Mouse (Mus musculus) liver, embryonic 15.5 days (tissue): Measurements from ENCODE around the gene Hoxb6. TPM values are rescaled to one million over a fixed set of nuclear protein-coding genes. Genes with fewer than 3 reads are reported as not detected.

Experiments
- ATAC-seq: fragments of 200-750 bp; cut with Nextera tagmentation; 2 replicates; pipeline ENCODE4 v1.8.0; 2017; ENCODE audit warnings: moderate number of reproducible peaks, mild to moderate bottlenecking, moderate library complexity; ENCODE audit not compliant: insufficient read depth
- H3K27ac ChIP-seq: fragments of 300-500 bp; sonication (generic); replicated peaks from 2 replicates; pipeline ENCODE4 v1.5.1; 2015; ENCODE audit warnings: mild to moderate bottlenecking, inconsistent platforms
- H3K27me3 ChIP-seq: fragments of 300-500 bp; sonication (generic); 2 replicates; pipeline ENCODE4 v1.6.1; 2015; ENCODE audit warnings: mild to moderate bottlenecking, inconsistent platforms
- H3K36me3 ChIP-seq: fragments of 300-500 bp; sonication (generic); replicated peaks from 2 replicates; pipeline ENCODE4 v1.6.1; 2015; ENCODE audit warnings: moderate library complexity, mild to moderate bottlenecking, inconsistent platforms
- H3K4me1 ChIP-seq: fragments of 300-500 bp; sonication (generic); replicated peaks from 2 replicates; pipeline ENCODE4 v1.6.1; 2015; ENCODE audit warnings: inconsistent platforms
- H3K4me2 ChIP-seq: fragments of 300-500 bp; sonication (generic); 2 replicates; pipeline ENCODE4 v1.6.1; 2015; ENCODE audit warnings: moderate library complexity, mild to moderate bottlenecking, inconsistent platforms
- H3K4me3 ChIP-seq: fragments of 300-500 bp; sonication (generic); replicated peaks from 2 replicates; pipeline ENCODE4 v1.5.1; 2015; ENCODE audit warnings: mild to moderate bottlenecking, inconsistent platforms
- H3K9ac ChIP-seq: fragments of 300-500 bp; sonication (generic); 2 replicates; pipeline ENCODE4 v1.6.1; 2015; ENCODE audit warnings: moderate library complexity, mild to moderate bottlenecking, inconsistent platforms
- H3K9me3 ChIP-seq: fragments of 300-500 bp; sonication (generic); replicated peaks from 2 replicates; pipeline ENCODE4 v1.6.1; 2016; ENCODE audit warnings: inconsistent platforms
- WGBS: fragments of 180-500 bp; shearing (Covaris S2); methylation state at CpG from one replicate; pipeline ENCODE4 v1.1.7; 2015; ENCODE audit warnings: mixed read lengths; ENCODE audit not compliant: insufficient replicate concordance; 5-methylcytosine and 5-hydroxymethylcytosine counted together
- polyA plus RNA-seq: library from polyadenylated mRNA; unstranded; fragments of >200 nt; fragmentation: Nextera tagmentation; extraction: Ambion mirVana; gene quantifications from 2 replicates; pipeline ENCODE4 v1.2.1, GENCODE M21; 2015

Hoxb6 gene
- polyA plus RNA-seq, 1 experiment from 2014 or later: 0.06 TPM

DNA sequence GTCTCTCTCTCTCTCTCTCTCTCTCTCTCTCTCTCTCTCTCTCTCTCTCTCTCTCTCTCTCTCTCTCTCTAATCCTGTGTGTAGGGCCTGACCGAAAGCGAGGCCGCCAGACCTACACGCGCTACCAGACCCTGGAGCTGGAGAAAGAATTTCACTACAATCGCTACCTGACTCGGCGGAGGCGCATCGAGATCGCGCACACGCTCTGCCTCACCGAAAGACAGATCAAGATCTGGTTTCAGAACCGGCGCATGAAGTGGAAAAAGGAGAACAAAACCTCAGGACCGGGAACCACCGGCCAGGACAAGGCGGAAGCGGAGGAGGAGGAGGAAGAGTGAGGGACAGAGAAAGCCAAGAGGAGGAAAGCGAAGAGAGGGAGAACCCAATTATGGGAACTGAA, 3.0 kb upstream of the Hoxb6 start:
- WGBS: 14% methylated on average over 21 of the region's 21 CpGs
- H3K9ac ChIP-seq: no peak overlapping the region
- H3K4me2 ChIP-seq: no peak overlapping the region
- H3K36me3 ChIP-seq: no peaks in the 10 kb centered on the region
- no peak overlapping the region for H3K4me3 ChIP-seq
- no peak for ATAC-seq
- no peaks in the 10 kb centered on the region for H3K9me3 ChIP-seq
- no peak overlapping the region for H3K27ac ChIP-seq
- peaks cover 100% of the 10 kb centered on the region for H3K27me3 ChIP-seq
- 0 out of 2 replicates have a peak, but pooled peaks cover 7% of the 10 kb centered on the region for H3K4me1 ChIP-seq

GRCm38 (mm10) chr11:96289837-96290236, 2.4 kb upstream of the Hoxb6 start:
- no peak for ATAC-seq
- Histone ChIP-seq H3K4me3 (no peak overlapping the region), H3K36me3 (no peaks in the 10 kb centered on the region), H3K4me1 (0 out of 2 replicates have a peak, but pooled peaks cover 4% of the 10 kb centered on the region), H3K27ac (no peak overlapping the region), H3K9ac (no peak overlapping the region), H3K27me3 (peaks cover 100% of the 10 kb centered on the region), H3K9me3 (no peaks in the 10 kb centered on the region), H3K4me2 (no peak overlapping the region)
- WGBS: 28% methylated on average over 6 of the region's 6 CpGs

- Histone ChIP-seq H3K36me3 (no peaks in the 10 kb centered on the region), H3K9ac (no peak overlapping the region), H3K9me3 (no peaks in the 10 kb centered on the region), H3K4me3 (no peak overlapping the region), H3K27ac (no peak overlapping the region), H3K4me1 (0 out of 2 replicates have a peak, but pooled peaks cover 4% of the 10 kb centered on the region), H3K4me2 (no peak overlapping the region), H3K27me3 (peaks cover 100% of the 10 kb centered on the region)
- no peak for ATAC-seq
- WGBS: 29% methylated on average over 17 of the region's 17 CpGs
Measured at GRCm38 (mm10) chr11:96290705-96291355, 1.4 kb upstream of the Hoxb6 start.

GRCm38 (mm10) chr11:96292565-96293301, 457 bp downstream of the Hoxb6 start:
- ATAC-seq: no peak
- Histone ChIP-seq H3K9me3 (no peaks in the 10 kb centered on the region), H3K27me3 (peaks cover 100% of the 10 kb centered on the region), H3K27ac (no peak overlapping the region), H3K9ac (no peak overlapping the region), H3K4me2 (no peak overlapping the region), H3K36me3 (no peaks in the 10 kb centered on the region), H3K4me3 (no peak overlapping the region), H3K4me1 (no peaks in the 10 kb centered on the region)
- WGBS: 1% methylated on average over 12 of the region's 12 CpGs

GRCm38 (mm10) chr11:96293302-96293921, 1.1 kb downstream of the Hoxb6 start:
- H3K9me3 ChIP-seq: no peaks in the 10 kb centered on the region
- H3K36me3 ChIP-seq: no peaks in the 10 kb centered on the region
- no peak overlapping the region for H3K4me3 ChIP-seq
- H3K27me3 ChIP-seq: peaks cover 100% of the 10 kb centered on the region
- no peak overlapping the region for H3K27ac ChIP-seq
- no peak overlapping the region for H3K4me2 ChIP-seq
- H3K4me1 ChIP-seq: no peaks in the 10 kb centered on the region
- no peak for ATAC-seq
- 2% methylated on average over 22 of the region's 22 CpGs for WGBS
- no peak overlapping the region for H3K9ac ChIP-seq

GRCm38 (mm10) chr11:96294245-96295091, 2.2 kb downstream of the Hoxb6 start:
- Histone ChIP-seq H3K4me1 (no peaks in the 10 kb centered on the region), H3K36me3 (no peaks in the 10 kb centered on the region), H3K27ac (no peak overlapping the region), H3K27me3 (peaks cover 100% of the 10 kb centered on the region), H3K9ac (no peak overlapping the region), H3K9me3 (no peaks in the 10 kb centered on the region), H3K4me3 (no peak overlapping the region), H3K4me2 (no peak overlapping the region)
- under 1% methylated on average over 32 of the region's 32 CpGs for WGBS
- no peak for ATAC-seq

DNA sequence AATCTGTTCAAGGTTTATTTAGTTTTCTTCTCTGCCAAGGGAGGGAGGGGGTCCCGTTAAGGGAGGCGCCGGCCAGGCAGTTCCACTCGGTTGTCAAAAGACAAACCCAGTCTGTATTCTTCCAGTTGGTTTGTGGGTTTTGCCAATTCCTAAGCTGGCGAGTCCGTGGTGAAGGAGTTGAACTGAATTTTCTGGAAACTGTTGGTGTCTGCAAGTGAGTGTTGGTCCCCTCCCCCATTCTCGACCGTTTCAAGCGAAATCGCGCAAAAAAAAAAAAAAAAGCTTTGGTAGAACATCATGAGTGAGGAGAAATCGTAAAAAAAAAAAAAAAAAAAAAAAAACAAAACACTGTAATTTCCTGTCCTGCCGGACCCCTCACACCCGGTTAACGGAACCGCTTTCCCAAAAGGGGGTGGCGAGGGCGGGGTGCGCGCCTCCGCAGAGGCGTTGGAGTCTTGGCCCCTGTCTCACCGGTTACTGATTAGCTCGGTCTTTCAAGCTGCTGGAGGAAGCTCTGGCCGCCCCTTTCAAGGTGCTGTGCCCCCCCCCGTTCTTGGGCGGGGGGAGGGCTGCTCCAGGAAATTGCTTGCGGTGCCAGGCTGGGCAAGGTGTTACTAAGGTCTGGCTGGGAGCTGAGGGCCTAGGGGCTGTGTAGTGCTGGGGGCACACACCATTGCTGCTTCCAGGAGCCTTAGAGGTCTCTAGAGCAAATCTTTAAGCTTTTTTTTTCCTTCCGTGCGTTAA, 3.0 kb downstream of the Hoxb6 start:
- WGBS: 1% methylated on average over 30 of the region's 30 CpGs
- Histone ChIP-seq H3K9ac (no peak overlapping the region), H3K4me2 (no peak overlapping the region), H3K4me3 (no peak overlapping the region), H3K36me3 (no peaks in the 10 kb centered on the region), H3K27ac (no peak overlapping the region), H3K4me1 (no peaks in the 10 kb centered on the region), H3K27me3 (peaks cover 100% of the 10 kb centered on the region), H3K9me3 (no peaks in the 10 kb centered on the region)
- no peak for ATAC-seq

GRCm38 (mm10) chr11:96296997-96297396, 4.7 kb downstream of the Hoxb6 start:
- H3K27ac ChIP-seq: no peak overlapping the region
- no peaks in the 10 kb centered on the region for H3K36me3 ChIP-seq
- no peak overlapping the region for H3K4me3 ChIP-seq
- no peak for ATAC-seq
- no peak overlapping the region for H3K4me2 ChIP-seq
- H3K4me1 ChIP-seq: no peaks in the 10 kb centered on the region
- WGBS: 27% methylated on average over 2 of the region's 2 CpGs
- H3K27me3 ChIP-seq: peaks cover 100% of the 10 kb centered on the region
- no peak overlapping the region for H3K9ac ChIP-seq
- H3K9me3 ChIP-seq: no peaks in the 10 kb centered on the region

DNA sequence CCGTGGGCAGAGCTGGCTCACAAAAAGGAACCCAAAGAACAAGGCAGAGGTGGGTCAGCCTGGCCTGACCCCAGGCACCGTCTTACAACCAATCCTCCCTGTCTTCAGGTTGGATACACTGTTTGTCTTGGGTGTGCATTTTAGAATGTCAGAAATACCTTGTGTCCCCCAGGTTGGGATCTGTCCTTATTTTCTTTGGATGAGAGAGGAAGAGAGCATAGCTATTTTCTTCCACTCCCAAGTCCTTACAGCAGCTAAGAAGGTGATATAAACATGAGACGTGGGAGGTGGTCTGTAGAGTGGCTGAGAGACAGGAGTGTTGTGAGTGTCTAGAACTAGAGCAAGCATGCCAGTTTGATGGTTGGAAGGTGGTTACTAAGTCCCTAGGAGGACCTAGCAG, 5.2 kb downstream of the Hoxb6 start:
- WGBS: 33% methylated on average over 3 of the region's 3 CpGs
- no peaks in the 10 kb centered on the region for H3K36me3 ChIP-seq
- H3K4me2 ChIP-seq: no peak overlapping the region

GRCm38 (mm10) chr11:96297968-96298635, 5.8 kb downstream of the Hoxb6 start:
- Histone ChIP-seq H3K9me3 (no peaks in the 10 kb centered on the region), H3K27ac (no peak overlapping the region), H3K36me3 (no peaks in the 10 kb centered on the region), H3K4me3 (no peak overlapping the region), H3K4me2 (no peak overlapping the region), H3K27me3 (peaks cover 100% of the 10 kb centered on the region), H3K9ac (no peak overlapping the region), H3K4me1 (no peaks in the 10 kb centered on the region)
- ATAC-seq: no peak
- WGBS: 19% methylated on average over 11 of the region's 11 CpGs

More for the DNA sequence above, 5.2 kb downstream of the Hoxb6 start:
- Histone ChIP-seq H3K4me3 (no peak overlapping the region), H3K27me3 (peaks cover 100% of the 10 kb centered on the region), H3K4me1 (no peaks in the 10 kb centered on the region), H3K9me3 (no peaks in the 10 kb centered on the region), H3K9ac (no peak overlapping the region), H3K27ac (no peak overlapping the region)
- no peak for ATAC-seq
